Mouse (Mus musculus): ENCODE data around the gene AU021092. TPM values are rescaled to one million over a fixed set of nuclear protein-coding genes. Genes with fewer than 3 reads are reported as not detected.

The AU021092 gene
- total RNA-seq, 1 experiment from 2014 or later = not detected

DNA sequence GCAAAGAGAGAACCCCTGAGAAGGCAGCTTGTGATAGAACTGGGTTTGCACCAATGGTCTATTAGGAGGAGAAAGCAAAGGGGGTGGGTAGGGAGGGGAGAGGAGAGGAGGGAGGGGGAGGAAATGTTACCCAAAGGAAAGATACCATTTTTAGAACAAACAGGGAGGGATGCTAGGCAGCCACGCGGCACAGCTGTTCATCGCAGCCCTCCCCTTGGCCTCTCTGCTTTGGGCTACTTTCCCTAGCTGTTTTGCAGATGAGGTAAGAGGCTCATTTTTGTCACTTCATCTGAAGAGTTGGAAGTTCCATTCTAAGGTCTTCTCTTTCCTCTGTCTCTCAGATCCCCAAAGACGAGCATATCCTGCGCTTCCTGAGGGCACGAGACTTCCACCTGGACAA, 49.5 kb downstream of the AU021092 start:
- ATAC-seq (replicated peaks in 1 of 2; ENCODE audit: insufficient read depth in 1 of 2, low FRiP score in 2 of 2, low TSS enrichment in 1 of 2, low read depth in 1 of 2, poor library complexity in 2 of 2, severe bottlenecking in 2 of 2) = no peak

DNA sequence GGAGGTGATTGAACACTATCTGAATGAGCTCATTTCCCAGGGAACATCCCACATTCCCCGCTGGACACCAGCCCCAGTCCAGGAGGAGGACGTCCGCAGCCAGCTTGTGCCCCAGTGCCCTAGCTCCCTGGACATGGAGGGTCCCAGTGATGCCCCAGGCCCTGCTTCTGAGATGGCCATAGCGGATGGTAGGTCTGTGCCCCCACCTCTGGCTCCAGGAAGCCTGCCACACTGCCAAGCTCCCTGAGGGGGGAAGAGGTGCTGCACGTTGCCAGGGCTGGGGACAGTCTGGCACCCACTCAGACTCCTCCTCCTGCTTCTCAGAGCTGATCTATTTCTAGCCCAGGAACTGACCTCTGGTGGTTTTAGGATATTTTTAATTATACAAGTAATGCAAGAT, 53.3 kb downstream of the AU021092 start:
- no peak for ATAC-seq (replicated peaks in 1 of 2; ENCODE audit: insufficient read depth in 1 of 2, low FRiP score in 2 of 2, low TSS enrichment in 1 of 2, low read depth in 1 of 2, poor library complexity in 2 of 2, severe bottlenecking in 2 of 2)

DNA sequence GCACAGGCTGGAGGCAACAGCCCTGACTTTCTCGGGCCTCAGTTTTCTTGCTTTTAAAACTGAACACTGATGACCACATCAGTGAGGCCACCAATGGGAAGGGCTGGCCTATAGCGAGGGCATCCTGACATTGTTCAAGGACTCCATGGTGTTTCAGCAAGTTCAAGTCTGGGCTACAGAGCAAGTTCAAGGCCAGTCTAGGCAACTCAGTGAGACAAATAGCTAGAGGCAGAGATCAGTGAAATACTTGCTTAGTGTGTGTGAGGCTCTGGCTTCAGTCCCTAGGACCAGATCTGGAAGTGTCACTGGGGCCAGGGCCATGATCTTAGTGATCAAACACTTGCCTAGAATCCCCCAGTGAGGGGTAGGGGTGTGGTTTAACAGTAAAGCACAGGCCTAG, 54.1 kb downstream of the AU021092 start:
- ATAC-seq (replicated peaks in 1 of 2; ENCODE audit: insufficient read depth in 1 of 2, low FRiP score in 2 of 2, low TSS enrichment in 1 of 2, low read depth in 1 of 2, poor library complexity in 2 of 2, severe bottlenecking in 2 of 2) = no peak

DNA sequence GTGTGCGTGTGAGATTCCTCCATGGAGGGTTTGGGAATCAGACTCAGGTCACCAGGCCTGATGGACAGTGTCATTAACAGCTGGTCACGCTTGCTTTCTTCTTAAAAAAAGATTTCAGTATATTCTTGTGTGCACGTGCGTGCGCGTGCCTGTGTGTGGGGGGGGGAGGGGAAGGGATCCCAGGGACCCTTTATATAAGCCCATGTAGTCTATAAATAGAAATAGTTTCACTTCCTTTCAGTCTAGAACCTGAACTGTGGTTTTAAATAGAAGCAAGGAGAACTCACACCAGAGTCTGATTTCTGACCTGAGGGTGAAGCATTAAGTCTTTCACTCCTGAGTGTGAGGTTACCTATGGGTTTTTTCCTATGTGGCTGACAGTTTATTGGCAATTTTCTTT, 57.8 kb downstream of the AU021092 start:
- no peak for ATAC-seq (replicated peaks in 1 of 2; ENCODE audit: insufficient read depth in 1 of 2, low FRiP score in 2 of 2, low TSS enrichment in 1 of 2, low read depth in 1 of 2, poor library complexity in 2 of 2, severe bottlenecking in 2 of 2)

Other genes starting within 250 kb of the AU021092 start
- not detected in 2 replicates for gene Sept12, start 224.4 kb downstream of the AU021092 start, total RNA-seq (2017)
- gene Smim22, start 215.0 kb downstream of the AU021092 start, total RNA-seq (2017) = not detected in 2 replicates
- 5.0 and 5.3 TPM in 2 replicates for gene Rogdi, start 208.7 kb downstream of the AU021092 start, total RNA-seq (2017)
- 96.6 and 102 TPM in 2 replicates for gene Glyr1, start 172.4 kb downstream of the AU021092 start, total RNA-seq (2017)
- gene Ubn1, start 172.2 kb downstream of the AU021092 start, total RNA-seq (2017) = 51.5 and 57.7 TPM in 2 replicates
- gene Ppl, start 89.9 kb downstream of the AU021092 start, total RNA-seq (2017) = not detected in 2 replicates
- gene Sec14l5, start 75.2 kb downstream of the AU021092 start, total RNA-seq (2017) = not detected in 2 replicates
- gene Nagpa, start 18.3 kb downstream of the AU021092 start, total RNA-seq (2017) = 25.4 and 37.1 TPM in 2 replicates
- 14.4 and 17.3 TPM in 2 replicates for gene Alg1, start 11.3 kb upstream of the AU021092 start, total RNA-seq (2017)
- gene Eef2kmt, start 33.7 kb upstream of the AU021092 start, total RNA-seq (2017) = 23.9 and 26.2 TPM in 2 replicates

All from hematopoietic stem cell, adult 5-6 weeks (primary cell).